Mouse (Mus musculus) lung, postnatal 10 days (tissue): ENCODE measurements around the gene Crtac1.

Experiments used
- DNase-seq: peaks from one replicate; pipeline ENCODE4 v3.0.0; 2021

Gene Crtac1

DNA sequence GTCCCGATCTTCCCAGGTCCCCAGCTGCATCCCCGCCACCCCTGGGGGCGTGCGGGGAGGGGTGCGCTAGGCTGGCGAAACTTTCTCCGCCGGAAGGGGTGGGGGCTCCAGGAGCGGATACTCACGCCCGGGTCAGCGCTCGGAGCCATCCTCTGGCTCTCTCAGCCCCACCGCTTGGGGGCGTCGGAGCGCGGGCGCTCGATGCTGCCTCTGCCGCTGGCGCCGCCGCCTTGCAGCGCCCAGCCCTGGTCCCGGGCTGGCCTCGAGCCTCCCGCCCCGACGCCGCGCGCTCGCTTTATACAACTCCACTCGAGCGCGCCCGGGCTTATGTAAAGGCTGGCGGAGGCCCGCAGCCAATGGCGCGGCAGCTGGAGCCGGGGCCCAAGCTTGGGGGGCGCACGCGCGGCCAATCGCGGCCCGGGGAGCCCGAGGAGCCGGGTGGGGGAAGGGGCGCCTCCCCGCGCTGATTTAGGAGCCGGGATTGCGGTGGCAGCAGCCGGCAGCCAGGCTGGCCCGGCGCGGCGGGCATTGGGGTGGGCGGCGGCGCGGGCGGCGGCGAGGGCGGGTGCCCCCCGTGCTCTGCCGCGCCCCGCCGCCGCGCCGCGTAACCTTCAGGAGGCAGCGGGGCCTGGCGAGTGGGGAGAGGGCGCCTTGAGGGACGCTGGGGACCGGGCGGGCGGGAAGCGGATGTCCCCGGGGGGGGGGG is at the start of gene Crtac1:
Crtac1 (minus strand) TSS at position 299 of the 706 bp plus-strand sequence.
- peak; percentile 27 for DNase-seq

DNA sequence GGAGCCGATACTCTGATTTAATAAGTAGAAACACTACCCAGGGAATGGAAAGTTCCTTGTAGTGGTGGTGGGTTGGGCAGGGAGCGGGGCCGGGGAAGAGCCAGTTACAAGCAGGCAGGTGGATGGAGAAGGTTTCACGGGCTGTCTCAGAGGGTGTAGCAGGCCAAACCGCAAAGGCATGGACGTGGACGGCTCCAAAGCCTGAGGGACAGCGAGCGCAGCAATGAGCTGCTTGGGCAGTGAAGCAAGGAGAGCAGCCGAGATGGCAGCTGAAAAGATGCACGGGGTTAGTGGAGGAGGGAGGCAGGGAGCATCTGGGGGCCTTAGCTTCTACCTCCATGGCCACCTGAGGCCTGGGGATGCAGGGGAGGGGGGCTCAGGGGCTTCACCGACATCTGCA is 46.7 kb upstream of the Crtac1 start:
- no peak for DNase-seq

GRCm38 (mm10) chr19:42477769-42478168 is 46.2 kb upstream of the Crtac1 start:
- DNase-seq, result no peak

DNA sequence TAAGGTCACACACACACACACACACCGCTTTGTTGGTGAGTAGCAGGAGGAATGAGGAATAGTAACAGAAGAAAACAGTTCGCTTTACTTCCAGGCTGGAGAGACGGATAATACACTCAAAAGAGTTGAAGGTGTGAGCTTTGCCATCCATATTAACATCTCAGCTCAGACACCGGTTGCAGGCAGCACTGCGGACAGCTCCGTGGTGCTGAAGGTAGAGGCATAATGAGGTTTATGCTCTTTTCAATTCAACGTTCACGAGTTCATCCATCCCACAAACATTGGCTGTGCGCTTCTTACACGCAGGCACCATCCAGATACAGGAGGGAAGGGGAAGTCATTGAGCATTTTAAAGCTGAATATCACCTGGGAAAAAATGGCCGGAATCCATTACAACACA is 41.2 kb upstream of the Crtac1 start:
- no peak for DNase-seq

- DNase-seq, result no peak
Observed at GRCm38 (mm10) chr19:42471571-42471970, 40.0 kb upstream of the Crtac1 start.

DNA sequence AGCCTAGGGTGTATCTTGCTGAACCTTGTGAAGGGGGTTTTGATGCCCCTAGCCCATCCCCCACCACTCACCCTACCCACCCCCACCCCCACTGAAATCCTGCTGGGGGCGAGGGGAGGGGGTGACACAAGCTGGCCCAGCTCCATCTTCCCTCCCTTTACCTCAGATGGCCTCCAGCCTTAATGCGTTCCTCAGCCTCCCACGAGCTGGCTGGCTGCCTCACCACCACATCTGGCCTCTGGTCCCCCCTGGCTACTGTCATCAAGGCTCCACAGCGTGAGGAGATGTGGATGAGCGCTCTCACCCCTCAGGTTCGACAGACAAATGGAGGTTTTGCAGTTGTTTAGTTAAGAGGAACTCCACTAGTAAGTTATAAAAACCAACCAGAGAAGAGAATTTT is 30.3 kb upstream of the Crtac1 start:
- no peak for DNase-seq

DNA sequence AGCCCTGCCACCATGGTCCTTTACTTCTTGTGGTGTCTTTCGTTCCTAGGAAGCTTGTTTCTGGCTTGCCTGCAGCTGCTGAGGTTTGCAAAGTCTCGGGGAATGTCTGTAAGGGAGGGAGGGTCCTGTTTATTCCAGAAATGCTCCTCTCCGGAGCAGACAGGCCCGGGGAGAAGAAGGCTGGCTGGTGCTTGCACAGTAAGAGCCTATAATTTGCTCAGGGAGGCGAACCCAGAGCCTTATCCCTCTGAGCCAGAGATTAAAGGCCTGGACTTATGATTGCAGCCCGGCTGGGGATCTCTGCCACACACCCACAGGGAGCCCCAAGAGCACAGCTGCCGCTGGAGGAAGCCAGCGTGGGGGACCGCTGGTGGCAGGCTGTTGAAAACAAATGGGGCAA is 29.8 kb upstream of the Crtac1 start:
- DNase-seq, result no peak

DNA sequence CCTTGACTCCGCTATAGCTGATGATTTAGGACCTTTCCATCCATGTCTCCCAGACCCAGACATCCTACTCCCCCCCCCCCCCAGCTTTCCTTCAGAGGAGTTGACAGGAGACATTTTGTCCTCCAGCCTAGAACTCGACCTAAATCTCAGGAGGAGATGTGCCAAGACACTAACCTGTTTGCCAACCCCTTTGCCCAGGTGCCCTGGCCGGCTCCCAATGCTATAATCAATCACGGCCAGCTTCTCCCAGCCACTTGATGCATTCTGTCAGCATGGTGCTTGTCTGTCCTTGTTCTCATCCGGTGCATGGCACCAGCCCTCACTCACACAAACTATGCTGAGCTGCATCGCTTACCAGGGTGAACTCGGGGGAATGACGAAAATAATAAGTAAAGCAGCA is 27.9 kb upstream of the Crtac1 start:
- DNase-seq, result no peak

DNA sequence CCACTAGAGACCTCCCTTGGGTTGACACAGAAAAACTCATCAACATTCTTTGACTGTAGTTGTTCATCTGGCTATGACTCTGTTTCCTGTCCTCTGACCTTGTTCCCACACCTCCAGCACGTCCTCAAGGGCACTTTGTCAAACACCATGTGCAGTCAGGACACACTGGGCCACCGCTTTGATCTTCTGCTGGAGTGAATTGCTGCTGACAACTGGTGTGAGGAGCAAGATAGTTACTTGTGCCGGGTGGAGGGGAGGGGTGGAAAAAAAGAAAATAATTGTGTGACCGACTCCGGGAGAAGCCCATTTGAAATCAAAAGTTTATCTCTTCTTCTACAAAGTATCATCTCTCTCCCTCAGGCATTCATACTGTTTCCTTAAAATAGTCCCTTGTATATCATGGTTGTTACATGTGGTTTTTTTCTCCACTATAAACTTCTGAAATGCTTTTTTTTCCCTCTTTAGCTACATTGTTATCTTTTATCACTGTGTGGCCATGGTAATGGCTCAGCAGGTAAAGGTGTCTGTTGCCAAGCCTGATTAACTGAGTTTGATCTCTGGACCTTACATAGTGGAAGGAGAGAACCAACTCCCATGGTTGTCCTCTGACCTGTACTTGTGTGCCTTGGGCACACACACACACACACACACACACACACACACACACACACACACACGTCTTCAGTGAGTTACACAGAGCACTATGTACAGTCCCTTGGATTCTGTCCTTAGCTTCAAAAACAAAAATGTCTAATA is 23.1 kb upstream of the Crtac1 start:
- no peak for DNase-seq

DNA sequence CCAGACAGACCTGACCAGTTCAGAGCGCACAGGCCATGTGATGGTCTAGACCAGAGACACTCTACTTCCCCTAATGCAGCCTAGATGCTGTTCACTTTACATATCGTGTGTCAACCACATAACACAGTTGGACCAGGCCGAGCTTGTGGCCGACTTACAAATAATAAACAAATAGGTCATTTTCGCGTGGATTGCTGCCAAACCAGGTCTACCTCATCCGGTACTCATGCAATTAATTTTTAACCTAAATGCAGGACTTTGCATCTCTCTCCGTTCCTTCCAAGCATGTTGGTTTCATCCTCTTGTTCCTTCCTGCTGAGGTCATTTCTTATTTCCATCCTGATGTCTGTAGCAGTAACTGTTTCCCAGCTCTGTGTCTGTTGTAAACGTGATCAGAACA is 22.4 kb upstream of the Crtac1 start:
- DNase-seq, result no peak

- no peak for DNase-seq
Observed at GRCm38 (mm10) chr19:42452539-42452938, 21.0 kb upstream of the Crtac1 start.

DNA sequence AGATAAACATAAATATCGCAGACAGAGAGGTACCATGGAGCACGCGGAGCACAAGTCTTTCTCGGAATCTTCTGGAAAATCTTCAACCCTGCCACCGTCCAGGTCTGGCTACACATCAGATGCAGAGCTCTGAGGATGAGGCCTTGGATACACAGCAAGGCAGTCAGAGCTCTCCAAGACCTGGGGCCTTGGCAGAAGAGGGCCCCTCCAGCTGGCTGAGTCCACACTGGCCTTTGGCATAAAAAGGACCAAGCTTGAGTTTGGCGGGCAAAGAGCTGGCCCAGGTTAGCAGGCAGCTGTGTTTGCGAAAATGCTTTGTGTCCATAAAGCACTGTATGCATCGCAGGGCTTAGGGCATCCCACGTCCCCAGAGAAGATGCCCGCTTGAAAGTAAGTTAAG is 17.0 kb upstream of the Crtac1 start:
- DNase-seq, result no peak

DNA sequence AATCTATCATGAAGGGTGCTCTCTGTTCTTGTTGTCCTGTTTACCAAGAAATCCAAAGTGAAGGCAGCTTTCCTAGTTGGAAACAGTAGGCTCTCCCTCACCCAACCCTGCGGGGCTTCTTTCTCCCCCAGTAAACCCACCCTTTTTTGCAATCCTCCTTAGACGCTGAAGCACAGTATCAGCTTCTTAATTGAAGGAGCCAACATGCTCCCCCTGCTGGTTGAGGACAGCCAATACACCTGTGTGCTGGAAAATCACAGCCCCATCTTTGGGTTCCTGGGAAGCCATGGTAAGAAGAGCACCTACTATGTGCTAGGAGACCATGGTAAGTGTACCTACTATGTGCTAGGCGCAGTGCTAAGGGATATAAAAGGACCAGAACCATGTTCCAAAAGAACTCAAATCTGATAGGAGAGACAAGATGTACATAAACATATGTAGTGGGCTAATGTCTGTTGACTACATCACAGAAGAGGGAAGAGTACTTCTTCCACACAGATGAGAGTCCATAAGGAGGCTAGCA is 12.4 kb upstream of the Crtac1 start:
- DNase-seq, result peak; percentile 34

DNA sequence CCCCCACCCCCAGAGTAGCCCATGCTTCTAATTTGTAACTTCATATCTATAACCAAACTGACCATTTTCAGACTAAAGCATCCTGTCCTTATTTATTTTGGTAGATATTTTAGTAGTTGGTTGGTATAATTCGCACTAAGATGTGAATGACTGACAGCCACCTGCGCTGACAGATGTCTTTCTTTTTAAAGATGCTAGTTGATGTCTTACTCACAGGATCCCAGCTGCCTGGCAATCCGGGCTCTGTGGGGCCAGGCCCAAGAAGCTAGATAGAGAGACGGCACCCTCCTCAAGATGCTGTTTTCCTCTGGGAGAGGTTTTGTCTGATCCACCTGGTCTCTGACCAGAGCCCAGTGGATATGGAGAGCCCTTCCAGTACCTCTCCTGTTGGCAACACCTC is 11.7 kb upstream of the Crtac1 start:
- no peak for DNase-seq

- no peak for DNase-seq
Observed at GRCm38 (mm10) chr19:42442246-42443197, 10.9 kb upstream of the Crtac1 start.

GRCm38 (mm10) chr19:42440089-42440488 is 8.5 kb upstream of the Crtac1 start:
- DNase-seq, result no peak

DNA sequence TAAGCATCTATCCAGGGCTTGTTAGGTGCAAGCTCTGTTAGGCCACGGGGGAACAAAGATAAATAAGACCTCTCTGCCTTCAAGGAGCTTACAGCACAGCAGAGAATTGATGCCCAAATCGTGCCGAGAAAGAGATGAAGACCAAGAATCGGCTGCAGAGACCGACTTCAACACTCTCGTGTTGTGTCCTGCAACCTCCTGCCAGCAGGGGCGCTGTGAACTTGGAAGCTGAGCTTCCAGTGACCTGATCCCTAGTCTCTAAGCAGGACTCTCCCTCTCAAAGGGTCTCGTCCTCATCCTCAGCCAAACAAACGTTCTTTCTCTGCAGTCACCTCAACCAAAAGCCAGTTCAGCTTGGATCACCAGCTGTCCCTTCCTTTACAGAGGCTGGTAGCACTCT is 7.8 kb upstream of the Crtac1 start:
- no peak for DNase-seq

DNA sequence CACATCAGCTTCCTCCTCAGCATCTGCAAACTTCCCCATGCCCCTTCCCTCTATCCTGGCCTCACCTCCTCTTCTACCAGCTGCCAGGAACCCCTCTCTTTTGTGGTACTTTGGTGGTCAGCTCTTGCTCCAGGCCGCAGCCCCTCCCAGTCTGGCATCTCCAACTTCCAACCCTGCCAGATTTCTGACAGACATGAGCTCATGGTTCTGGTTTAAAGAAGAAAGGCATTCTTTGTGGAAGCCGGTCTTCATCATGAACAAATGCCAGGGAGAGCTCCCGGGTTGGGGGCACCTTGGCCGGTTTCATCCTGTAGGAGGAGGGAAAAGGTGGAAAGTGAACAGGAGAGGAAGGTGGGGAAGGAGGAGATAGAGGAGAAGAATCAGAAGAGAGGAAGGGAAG is 4.0 kb upstream of the Crtac1 start:
- peak; percentile 11 for DNase-seq

- no peak for DNase-seq
Observed at GRCm38 (mm10) chr19:42432761-42433160, 1.2 kb upstream of the Crtac1 start.

- peak; percentile 10 for DNase-seq
Observed at GRCm38 (mm10) chr19:42432191-42432590, 608 bp upstream of the Crtac1 start.

DNA sequence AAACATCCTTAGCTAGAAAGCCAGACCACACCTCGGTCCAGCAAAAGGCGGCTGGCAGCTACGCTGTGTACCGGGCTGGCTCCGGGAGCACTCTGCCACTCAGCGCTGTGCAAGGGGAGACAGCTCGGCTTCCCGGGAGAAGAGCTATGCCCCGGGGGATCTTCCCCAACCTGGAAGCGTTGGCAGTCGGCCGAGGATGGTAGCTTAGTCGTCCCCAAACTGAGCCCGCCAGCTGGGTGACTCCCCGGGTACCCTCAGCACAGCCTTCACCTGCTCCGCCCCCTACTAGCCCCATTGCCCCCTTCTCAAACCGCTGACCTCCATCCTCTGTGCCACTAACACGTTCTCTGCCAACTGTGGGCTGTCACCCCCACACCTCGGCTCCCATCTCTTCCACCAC is 602 bp downstream of the Crtac1 start:
- DNase-seq, result no peak

DNA sequence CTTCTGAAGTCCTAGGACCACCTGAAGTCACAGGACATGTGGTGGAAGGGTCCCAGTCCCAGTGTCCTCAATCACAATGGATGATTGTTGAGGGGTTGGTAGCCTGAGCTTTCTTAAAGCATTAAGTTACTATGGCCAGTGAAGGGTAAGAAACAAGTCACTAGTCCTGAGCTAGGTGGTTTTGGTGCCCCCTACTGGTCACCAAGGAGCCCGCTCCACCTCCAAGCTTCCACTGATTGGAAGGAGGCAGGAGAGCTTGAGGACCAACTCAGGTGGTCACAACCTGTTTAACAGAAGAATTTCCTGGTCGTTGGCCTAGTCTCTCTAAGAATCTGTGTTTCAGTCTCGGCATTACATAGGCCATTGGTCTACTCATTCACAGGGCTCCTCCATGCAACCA is 2.2 kb downstream of the Crtac1 start:
- peak; percentile 31 for DNase-seq

DNA sequence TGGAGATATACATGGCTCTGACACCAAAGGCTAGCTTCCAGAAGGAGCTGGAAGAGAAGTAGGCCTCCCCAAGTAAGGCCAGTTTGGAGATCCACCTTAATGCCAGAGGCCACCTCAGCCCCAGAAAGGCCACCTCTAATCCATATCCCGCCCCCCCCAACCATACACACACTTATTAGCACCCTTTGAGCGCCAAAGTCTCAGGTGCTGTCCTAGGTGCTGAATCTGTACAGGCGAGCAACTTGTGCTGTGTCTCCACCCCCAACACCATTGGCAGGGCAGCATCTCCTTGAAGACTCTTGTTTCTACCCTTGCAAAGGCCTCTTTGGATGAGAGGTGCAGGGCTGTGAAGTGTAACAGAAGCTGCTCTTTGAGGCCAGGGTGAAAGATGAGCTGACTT is 6.4 kb downstream of the Crtac1 start:
- peak; percentile 37 for DNase-seq
